Mouse (Mus musculus) olfactory bulb, adult 2 months (tissue): ENCODE measurements at regions not wholly inside any gene's neighbourhood (a gene's known extent, or its start where the extent isn't known, plus 50 kb on each side); places are given as distances from the start of the nearest gene placed in this dataset.

Source experiments
- CTCF ChIP-seq: fragments of 200-500 bp; IDR thresholded peaks from 2 replicates; pipeline ENCODE4 v1.5.1; 2012; ENCODE audit warnings: low read depth, mild to moderate bottlenecking, low read length, moderate library complexity; ENCODE audit not compliant: insufficient read depth
- POLR2A ChIP-seq: fragments of 200-500 bp; IDR thresholded peaks from 2 replicates; pipeline ENCODE4 v1.6.1; 2012; ENCODE audit warnings: mild to moderate bottlenecking, low read depth, low read length, moderate library complexity; ENCODE audit not compliant: insufficient read depth

DNA sequence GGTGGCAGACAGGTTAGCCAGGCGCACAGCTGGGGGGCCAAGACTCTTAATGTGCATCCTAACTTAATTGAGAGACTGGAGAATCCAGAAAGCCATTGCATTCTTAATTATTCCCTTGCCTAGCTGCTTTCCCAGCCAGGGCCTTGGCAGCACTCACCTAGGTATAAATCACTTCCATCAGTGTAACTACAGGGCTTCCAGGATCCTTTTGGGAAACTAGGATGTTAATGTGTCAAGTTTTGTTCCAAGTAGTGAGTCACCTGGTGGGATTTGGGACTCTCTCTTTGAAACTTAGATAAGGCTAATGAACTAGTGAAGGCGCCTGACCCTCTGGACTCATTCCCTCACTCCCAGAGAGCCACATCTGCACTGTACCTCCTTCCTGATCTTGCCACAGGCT is 484.3 kb upstream of the Klhl29 start:
- no peak for TF ChIP-seq CTCF
- TF ChIP-seq POLR2A, result no peak
